Mouse (Mus musculus) bone marrow macrophage, adult 2 months (primary cell): Measurements from ENCODE around the gene Myh9.

Experiments used
- CTCF ChIP-seq: IDR thresholded peaks from 2 replicates; pipeline ENCODE4 v1.5.1; 2012; ENCODE audit warnings: low read depth, mild to moderate bottlenecking, low read length, moderate library complexity
- POLR2A ChIP-seq: IDR thresholded peaks from 2 replicates; pipeline ENCODE4 v1.6.1; 2012; ENCODE audit warnings: mild to moderate bottlenecking, low read depth, low read length, borderline replicate concordance

- TF ChIP-seq POLR2A (no peak), CTCF (no peak)
Observed at GRCm38 (mm10) chr15:77774303-77774702, 67.7 kb downstream of the Myh9 start.
